Mouse (Mus musculus) brain, embryonic 14.5 days (tissue): Measurements from ENCODE around the gene Ccdc152.

Experiments used
- CTCF ChIP-seq: fragments of 200-500 bp; IDR thresholded peaks from 2 replicates; pipeline ENCODE4 v1.5.1; 2012; ENCODE audit warnings: inconsistent platforms, mild to moderate bottlenecking, moderate library complexity, borderline replicate concordance; ENCODE audit not compliant: insufficient read depth, insufficient read length; ENCODE audit errors: extremely low read depth
- POLR2A ChIP-seq: fragments of 200-500 bp; IDR thresholded peaks from 2 replicates; pipeline ENCODE4 v1.6.1; 2012; ENCODE audit warnings: mild to moderate bottlenecking, inconsistent platforms, borderline replicate concordance; ENCODE audit not compliant: poor library complexity, insufficient read depth, insufficient read length, severe bottlenecking; ENCODE audit errors: extremely low read depth

- TF ChIP-seq CTCF (no peak), POLR2A (no peak)
Observed at GRCm38 (mm10) chr15:3339847-3340246, 36.5 kb upstream of the Ccdc152 start.
